Mouse (Mus musculus): ENCODE data around the gene Rpp25.

Gene Rpp25

GRCm38 (mm10) chr9:57503622-57504380 lies at the start of gene Rpp25:
Gene Rpp25 (plus strand): TSS chr9:57504026.
- in situ Hi-C loops (cut with MboI), result no loop called here

DNA sequence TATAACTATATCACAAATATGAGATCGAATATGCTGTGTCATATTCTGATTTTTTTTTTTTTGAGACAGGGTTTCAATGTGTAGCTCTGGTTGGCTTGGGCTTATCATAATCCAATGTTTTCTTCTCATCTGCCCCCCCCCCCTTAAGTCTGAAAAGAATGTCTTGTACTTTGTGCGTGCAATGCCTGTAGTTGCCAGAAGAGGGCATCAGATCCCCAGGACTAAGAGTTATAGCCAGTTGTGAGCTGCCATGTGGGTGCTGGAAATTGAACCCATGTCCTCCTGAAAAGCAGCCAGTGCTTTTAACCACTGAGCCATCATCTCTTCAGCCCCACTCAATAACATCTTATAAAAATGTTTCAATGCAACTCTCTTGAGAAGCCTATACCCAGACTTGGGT lies 44.1 kb upstream of the Rpp25 start:
- in situ Hi-C loops (cut with MboI), result no loop called here

DNA sequence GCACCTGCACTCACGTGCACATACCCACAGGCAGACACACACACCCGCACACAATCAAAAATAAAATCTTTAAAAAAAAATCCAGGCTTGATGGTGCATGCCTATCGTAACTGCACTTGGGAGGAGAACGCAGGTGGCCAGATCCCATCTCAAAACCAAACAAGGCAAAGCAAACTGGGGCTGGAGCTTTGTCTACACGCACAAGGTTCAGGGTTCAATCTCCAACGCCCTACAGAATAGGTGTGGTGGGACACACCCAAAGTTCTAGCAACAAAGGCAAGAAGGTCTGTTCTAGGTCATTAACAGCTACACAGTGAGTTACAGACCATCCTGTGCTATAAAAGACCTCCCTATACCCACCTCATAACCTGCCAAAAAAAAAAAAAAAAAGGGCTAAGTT lies 41.0 kb upstream of the Rpp25 start:
- in situ Hi-C loops (cut with MboI), result no loop called here

- in situ Hi-C loops (cut with MboI), result no loop called here
Observed at GRCm38 (mm10) chr9:57466101-57466500, 37.7 kb upstream of the Rpp25 start.

GRCm38 (mm10) chr9:57467271-57467771 lies 36.5 kb upstream of the Rpp25 start:
- in situ Hi-C loops (cut with MboI), result no loop called here

DNA sequence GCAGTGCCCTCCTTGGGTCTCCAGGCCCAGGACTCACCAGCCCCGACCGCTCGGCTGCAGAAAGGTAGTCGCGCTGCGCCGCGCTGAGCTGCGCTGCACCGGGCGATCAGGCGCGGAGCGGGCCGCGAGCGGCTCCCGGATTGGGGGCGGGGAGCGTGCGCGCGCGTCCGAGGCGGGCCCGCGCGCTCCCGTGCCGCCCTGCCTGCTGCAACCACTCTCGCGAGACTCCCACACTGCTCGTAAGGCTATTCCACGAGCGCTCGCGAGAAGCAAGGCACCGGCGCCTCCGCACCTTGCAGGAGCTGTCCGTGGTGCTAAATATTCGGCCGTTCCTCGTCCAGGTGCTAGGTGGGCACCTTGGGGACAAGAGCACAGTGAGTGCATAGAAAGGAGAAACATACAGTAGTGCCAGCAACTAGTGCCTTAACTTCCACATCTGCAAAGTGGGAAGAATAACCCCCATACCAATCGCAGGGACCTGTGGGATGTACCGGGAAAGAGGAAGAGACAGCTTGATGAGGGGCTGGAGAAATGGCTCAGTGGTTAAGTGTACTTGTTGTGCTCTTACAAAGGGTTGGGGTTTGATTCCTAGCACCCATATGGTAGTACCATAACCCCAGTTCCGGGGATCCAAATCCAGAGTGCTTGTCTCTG lies 35.8 kb upstream of the Rpp25 start, which contains the start of gene Scamp5:
Gene Scamp5 (minus strand): TSS at position 165 of the 654 bp plus-strand sequence.
- in situ Hi-C loops (cut with MboI), result no loop called here

- in situ Hi-C loops (cut with MboI), result no loop called here
Observed at GRCm38 (mm10) chr9:57468914-57469313, 34.9 kb upstream of the Rpp25 start.

DNA sequence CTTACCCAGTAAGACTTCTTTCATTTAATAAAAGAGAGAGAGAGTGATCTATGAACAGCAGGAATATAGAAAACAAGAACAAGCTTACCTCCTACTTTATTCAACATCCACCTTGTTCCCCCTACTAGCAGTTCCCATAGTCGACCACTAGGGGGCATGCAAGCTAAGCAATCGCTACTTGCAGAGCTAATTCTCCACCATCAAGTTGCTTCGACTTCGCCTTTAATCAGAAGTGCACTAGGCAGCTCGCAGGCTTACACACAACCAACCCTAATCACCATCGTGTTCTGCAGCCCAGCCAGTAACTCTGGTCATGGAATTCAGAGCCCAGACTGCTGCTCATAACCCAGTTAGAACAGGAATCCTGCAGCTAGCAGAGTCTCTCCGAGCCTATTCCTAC lies 18.1 kb upstream of the Rpp25 start:
- in situ Hi-C loops (cut with MboI), result no loop called here

- in situ Hi-C loops (cut with MboI), result no loop called here
Observed at GRCm38 (mm10) chr9:57487807-57488206, 16.0 kb upstream of the Rpp25 start.

- in situ Hi-C loops (cut with MboI), result no loop called here
Observed at GRCm38 (mm10) chr9:57493532-57493931, 10.3 kb upstream of the Rpp25 start.

DNA sequence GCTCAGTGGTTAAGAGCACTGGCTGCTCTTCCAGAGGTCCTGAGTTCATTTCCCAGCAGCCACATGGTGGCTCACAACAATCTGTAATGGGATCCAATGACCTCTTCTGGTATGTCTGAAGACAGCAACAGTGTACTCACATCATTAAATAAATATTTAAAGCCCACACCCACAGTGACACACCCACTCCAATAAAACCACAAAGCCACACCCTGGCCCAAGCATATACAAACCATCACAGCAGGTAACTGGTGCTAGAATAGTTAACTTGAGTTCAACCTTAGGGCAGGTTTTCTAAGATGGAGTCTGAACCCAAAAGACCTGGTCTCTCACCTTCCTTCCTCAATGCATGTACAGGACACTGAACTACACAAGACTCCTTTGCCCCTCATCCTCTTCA lies 8.9 kb upstream of the Rpp25 start:
- in situ Hi-C loops (cut with MboI), result no loop called here

DNA sequence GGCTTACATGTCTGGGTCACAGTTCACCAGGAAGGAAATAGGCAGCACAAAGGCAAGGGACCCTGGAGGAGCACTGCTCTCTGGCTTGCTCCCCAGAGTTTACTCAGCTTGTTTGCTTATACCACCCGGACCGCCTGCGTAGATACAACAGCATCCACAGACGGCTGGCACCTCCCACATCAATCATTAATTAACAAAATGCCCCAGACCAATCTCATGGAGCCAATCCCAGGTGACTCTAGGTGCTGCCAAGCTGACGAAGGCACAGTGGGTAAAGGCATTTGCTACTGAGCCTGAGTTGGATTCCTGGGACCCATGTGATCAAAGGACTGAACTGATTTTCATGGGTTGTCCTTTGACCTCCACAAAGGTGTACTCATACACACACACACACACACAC lies 6.6 kb upstream of the Rpp25 start:
- in situ Hi-C loops (cut with MboI), result no loop called here

GRCm38 (mm10) chr9:57498536-57498935 lies 5.3 kb upstream of the Rpp25 start:
- in situ Hi-C loops (cut with MboI), result no loop called here

DNA sequence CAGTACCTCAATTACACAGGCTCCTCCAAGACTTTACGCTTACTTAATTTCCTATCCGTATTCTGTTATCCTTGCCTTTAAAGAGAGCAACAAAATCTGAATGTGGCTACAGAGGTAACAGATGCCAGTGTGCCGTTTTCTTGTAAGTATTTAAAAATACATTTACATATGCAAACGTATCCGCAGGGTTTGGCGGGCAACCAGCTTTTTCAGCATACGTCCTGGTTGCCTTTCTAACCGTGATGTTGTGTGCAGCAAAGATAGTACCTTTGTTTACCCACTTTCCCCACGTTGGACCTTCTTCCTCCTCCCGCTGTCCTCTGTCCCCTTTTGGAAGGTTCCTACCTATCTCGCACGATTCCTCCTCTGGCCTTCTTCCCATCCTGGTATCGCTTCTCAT lies 2.4 kb upstream of the Rpp25 start:
- in situ Hi-C loops (cut with MboI), result no loop called here

- in situ Hi-C loops (cut with MboI), result no loop called here
Observed at GRCm38 (mm10) chr9:57501861-57502260, 2.0 kb upstream of the Rpp25 start.

GRCm38 (mm10) chr9:57502911-57503621 lies 760 bp upstream of the Rpp25 start:
- in situ Hi-C loops (cut with MboI), result no loop called here

DNA sequence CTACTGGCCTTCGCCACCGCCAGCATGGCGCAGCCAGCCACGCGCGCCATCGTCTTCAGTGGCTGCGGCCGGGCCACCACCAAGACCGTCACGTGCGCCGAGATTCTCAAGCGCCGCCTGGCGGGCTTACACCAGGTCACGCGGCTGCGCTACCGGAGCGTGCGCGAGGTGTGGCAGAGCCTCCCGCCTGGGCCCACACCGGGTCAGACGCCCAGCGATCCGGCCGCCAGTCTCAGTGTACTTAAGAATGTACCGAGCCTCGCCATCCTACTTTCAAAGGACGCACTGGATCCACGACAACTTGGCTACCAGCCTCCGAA lies 515 bp downstream of the Rpp25 start:
- in situ Hi-C loops (cut with MboI), result no loop called here

GRCm38 (mm10) chr9:57504891-57505290 lies 1.1 kb downstream of the Rpp25 start:
- in situ Hi-C loops (cut with MboI), result no loop called here

GRCm38 (mm10) chr9:57505700-57506099 lies 1.9 kb downstream of the Rpp25 start:
- in situ Hi-C loops (cut with MboI), result no loop called here

DNA sequence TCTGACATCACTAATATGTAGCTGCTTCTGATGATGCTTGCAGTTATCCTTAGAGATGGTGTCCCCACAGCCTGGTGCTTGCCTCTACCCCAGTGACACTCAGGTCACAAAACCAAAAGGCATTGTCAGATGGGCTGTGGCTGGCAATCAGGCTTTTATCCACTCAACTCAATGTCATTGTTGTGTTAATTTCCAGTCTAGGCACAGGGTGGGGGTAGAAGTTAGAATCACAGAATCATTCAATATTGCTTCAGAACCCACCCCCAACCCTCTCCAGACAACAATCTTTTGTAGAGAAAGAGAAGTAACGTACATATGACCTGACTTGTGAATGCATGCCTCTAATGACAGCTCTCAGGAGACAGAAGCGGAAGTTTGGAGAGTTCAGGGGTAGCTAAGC lies 6.8 kb downstream of the Rpp25 start:
- in situ Hi-C loops (cut with MboI), result no loop called here

DNA sequence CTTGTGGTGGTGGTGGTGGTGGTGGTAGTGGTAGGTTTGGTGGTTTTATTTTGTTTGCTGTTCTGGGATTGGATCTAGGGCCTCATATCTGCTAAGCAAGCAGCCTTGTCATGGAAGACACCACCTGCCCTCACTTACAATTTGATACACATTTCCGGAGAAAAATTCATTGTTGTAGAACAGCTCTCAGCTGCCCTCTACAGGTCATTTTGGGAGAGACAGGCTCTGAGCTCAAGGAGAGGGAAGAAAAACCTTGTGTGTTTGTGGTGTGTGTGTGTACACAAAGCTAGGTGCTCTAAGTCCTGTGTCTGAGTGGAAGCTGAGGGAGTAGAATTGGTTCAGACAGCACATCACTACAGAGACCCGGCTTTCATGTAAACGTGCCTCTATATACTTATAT lies 13.3 kb downstream of the Rpp25 start:
- in situ Hi-C loops (cut with MboI), result no loop called here

- in situ Hi-C loops (cut with MboI), result loop anchor here (10.0 kb wide), 1 partner anchor 134 kb away; the partner anchor contains the start of gene Csk
Observed at GRCm38 (mm10) chr9:57520375-57521055, 16.7 kb downstream of the Rpp25 start.
